Mouse (Mus musculus) olfactory bulb, adult 2 months (tissue): ENCODE results near the gene Nit2.

ENCODE experiments used
- CTCF ChIP-seq: fragments of 200-500 bp; IDR thresholded peaks from 2 replicates; pipeline ENCODE4 v1.5.1; 2012; ENCODE audit warnings: low read depth, mild to moderate bottlenecking, low read length, moderate library complexity; ENCODE audit not compliant: insufficient read depth
- POLR2A ChIP-seq: fragments of 200-500 bp; IDR thresholded peaks from 2 replicates; pipeline ENCODE4 v1.6.1; 2012; ENCODE audit warnings: mild to moderate bottlenecking, low read depth, low read length, moderate library complexity; ENCODE audit not compliant: insufficient read depth

GRCm38 (mm10) chr16:57144741-57145140, 22.4 kb downstream of the Nit2 start:
- TF ChIP-seq POLR2A (no peak), CTCF (no peak)
